Mouse (Mus musculus): ENCODE measurements around the gene Acox2.
"Not testable (repeated sequence)": the region's sequence is repeated elsewhere in the genome, so short reads cannot be mapped to it uniquely, and the experiment has no call there.

Acox2 gene

GRCm38 (mm10) chr14:8259166-8259565 is at the start of gene Acox2:
Gene Acox2 (minus strand): TSS chr14:8259353.
- DNase-seq, result no peak

DNA sequence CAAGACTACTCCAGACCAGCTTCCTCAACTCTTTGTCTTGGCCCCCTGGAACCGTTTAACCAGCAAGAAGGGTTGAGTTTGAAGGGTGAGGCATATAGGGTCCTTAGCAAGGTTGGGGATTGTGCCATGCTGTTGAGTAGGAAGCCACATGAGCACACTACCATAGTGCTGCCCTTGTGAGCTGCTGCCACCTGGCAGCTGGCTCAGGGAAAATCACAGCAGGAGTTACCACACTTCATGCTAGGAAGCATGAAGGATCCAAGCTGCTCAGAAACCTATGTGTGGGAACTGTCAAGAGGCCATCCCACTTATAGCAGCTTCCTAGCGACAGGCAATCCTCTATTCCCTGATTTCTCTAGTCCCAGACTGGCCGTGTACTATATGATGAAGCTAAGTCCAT is 49.5 kb upstream of the Acox2 start:
- DNase-seq, result no peak

- no peak for DNase-seq
These were observed 47.7 kb upstream of the Acox2 start for GRCm38 (mm10) chr14:8306884-8307283.

DNA sequence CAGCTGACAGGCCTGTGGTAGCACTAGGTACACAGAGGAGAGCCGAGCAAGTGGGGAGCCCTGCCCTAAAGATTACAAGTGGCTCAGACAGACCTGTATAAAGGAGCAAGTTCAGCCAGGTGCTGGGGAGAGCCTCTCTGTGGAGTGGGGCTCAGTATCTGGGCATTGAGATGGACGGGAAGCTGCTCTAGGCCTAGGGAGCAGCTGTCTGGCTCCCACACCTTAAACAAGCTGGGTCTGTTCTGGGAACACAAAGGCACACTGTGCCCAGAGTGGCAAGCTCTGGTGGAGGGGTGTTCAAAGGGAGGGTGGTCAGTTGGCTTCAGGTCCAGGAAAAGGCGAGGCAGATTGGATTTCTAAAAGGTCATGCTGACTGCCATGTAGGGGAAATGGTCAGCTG is 45.9 kb upstream of the Acox2 start:
- DNase-seq, result no peak

DNA sequence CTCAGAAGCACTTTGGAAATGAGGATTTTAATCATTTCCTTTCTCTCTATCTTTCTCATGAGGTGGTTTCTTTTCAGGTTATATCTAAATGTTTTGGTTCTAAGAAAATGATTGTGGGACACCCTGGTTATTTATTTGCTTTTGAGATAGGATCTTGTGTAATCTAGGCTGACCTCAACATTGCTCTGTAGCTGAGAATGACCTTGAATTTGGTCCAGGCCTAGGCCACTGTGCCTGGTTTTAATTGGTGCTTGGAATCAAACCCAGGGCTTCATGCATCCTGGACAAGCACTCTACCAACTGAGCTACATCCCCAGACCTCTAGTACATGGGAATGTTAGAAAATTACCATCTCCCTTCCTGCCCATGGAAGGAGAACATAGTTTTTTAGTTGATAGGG is 44.9 kb upstream of the Acox2 start:
- no peak for DNase-seq

DNA sequence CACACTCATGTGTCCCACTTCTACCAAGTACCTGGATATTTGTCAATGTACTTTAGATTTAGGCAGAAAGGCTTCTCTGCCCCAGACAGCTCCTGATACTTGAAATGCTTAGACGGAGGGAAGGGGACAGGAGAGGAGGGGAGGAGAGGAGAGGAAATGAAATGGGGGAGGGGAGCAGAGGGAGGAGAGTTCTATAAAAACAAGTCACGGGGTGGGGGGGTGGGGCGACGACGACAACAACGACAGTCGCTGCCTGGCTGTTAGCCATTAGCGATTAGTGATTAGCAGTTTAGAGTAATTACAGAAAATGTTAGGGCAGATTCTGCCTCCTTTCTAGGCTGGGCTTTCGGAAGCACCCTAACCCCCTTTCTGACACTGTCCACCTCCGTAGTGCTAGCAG is 43.5 kb upstream of the Acox2 start:
- no peak for DNase-seq

DNA sequence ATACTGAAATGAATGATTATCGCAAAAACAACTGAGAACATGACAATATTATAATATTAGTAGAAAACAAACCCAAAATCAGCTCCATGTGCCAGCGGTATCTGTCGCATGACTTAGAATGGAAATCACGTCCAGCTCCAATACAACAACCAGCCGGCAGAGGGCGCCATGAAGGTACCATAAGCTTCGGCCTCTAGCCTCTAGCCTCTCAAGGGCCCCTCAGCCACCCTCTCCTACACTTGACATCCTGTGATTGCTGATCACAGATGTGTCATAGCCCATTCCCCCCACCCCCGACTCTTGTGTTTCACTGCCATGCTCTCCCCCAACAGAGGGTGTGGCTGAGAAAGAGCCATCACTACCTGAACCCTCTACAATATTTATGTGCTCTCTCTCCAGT is 41.1 kb upstream of the Acox2 start:
- peak; percentile 33 for DNase-seq

- DNase-seq, result no peak
These were observed 38.7 kb upstream of the Acox2 start for GRCm38 (mm10) chr14:8297889-8298293.

DNA sequence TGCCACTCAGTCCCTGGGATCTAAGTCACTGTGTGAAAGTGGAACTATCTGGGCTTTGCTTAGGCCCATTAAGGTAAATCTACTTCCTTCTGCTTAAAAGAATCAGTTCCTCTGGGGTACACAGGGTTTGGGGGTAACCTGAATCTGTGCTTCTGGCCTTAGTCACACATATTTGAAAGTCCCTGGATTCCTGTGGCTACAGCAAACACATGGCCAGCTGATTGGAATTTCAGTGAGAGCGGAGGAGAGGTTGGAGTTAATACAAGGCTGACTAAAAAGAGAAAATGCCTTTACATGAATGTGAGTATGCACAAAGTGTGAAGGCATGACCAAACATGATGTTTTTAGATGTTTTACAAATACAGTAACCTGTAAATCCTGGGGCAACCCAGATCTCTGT is 35.1 kb upstream of the Acox2 start:
- no peak for DNase-seq

- DNase-seq, result peak; percentile 5
These were observed 27.4 kb upstream of the Acox2 start for GRCm38 (mm10) chr14:8286595-8286994.

DNA sequence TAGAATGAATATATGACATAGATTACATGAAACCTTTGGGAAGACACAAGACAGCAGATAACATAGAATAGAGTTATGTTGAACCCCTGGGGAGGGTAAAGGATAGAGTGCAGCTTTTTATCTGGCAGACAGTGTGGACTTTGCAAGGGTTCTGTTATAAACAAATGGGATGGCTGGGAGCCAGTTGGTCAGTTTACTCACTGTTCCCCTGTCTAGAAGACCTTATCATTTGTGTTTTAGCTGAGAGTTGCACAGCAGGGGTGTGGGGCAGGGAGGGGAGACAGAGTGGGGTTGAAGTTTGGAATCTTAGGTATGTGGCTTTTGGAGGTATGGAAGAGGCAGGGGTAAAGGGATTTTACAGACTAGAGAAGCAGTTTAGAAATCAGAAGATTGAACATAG is 24.6 kb upstream of the Acox2 start:
- no peak for DNase-seq

- DNase-seq, result not testable (repeated sequence)
These were observed 12.1 kb upstream of the Acox2 start for GRCm38 (mm10) chr14:8271281-8271680.

- DNase-seq, result no peak
These were observed 5.2 kb upstream of the Acox2 start for GRCm38 (mm10) chr14:8264378-8264777.

DNA sequence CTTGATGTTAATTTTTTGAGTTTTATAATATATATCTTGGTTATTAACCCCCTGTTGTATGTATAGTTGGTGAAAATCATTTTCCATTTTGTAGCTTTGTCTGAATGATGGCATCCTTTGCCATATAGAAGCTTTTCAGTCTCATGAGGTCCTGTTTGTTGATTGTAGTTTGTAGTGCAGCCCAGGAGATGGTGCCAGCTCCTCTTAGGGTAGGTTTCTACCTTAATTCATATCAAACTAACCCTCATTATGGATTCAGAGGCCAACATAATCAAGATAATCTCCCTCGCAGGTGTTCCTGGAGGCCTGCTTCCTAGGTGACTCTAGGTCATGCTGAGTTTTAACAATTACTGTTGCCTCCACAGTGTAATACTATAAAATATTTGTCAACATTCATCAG is 3.1 kb upstream of the Acox2 start:
- DNase-seq, result no peak

DNA sequence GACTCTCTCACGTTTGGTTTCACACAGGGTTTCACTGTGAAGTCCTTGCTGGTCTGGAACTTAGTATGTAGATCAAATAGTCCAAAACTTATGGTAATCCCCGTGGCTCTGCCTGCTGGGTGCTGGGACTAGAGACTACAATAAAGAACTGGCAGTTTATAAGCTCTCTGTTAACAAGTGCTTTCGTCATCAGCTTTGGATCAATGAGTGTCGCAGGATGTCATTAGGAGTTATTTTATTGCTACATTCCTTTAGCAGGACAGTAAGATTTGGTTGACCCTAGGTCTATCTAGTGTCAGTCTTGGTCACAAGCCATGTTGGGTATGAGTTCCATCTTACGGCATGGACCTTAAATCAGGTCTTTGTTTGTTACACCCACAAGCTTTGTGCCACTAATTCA is 1.1 kb upstream of the Acox2 start:
- no peak for DNase-seq

DNA sequence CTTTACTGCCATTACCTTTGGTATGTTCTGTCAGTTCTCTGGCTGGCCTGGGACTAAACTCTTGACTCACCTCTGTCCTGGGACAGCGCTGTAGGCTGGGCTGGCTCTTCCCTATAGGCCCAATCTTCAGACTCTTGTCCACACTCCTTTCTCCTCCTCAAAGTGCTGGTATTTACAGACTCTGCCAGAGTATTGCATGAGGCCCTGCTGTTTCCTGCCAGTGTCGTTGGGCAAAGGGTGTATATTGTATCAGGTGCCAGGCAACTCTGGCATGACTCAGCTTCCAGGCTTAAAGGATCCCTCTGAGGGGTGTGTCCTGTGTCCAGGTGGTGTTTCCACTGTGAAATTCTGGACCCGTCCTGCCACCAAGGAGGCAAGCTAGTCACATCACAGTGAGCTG is 401 bp downstream of the Acox2 start:
- no peak for DNase-seq

DNA sequence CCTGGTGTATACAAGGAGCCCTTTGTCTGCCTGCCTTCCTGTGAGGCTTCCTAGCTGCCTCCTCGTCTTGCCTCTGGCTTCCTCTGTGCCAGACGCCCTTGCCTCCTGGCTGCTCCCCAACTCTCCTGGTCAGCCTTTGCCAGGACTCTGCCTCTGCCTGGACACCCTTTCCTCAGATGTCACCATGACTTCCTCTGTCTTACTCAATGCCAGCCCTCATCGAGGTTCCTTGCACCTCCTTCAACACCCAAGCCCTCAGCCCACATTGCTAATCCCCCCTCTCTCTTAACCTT is 872 bp downstream of the Acox2 start:
- DNase-seq, result no peak

DNA sequence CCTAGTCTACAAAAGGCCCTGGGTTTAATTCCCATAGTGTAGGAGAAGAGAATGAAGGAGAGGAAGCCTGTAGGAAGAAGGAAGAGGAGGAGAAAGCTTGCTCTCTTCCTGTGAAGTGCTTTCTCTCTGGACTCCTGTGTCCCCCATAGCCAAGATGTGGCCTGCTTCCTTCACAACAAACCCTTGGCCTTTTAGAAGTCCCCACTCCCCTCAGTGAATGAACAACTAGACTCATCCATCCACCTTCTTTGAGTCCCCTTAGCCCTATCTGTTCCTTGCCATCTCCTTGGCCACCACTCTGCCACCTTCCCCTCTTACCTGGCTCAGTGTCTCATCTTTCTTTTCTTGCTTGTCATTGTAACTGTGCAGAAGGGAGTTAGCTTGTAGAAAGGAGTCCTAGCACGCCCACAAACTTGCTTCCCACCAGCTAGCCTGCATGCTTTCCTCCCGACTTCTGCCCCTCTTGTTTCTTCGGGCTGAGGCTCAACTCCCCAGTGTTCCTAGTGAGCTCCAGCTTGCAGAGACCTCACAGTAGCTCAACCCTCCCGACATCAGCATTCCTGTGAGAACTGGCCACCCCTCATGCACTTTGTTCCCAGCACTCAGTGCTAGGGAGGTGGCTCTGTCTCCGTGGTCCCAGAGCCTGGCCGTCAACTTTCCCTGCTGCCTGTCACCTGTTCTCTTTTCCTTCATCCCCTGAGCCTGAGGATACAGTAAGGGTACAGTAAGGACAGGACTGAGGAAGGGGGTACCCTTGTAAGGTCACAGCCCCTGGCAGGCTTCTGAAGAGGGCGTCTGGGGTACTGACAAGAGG is 1.4 kb downstream of the Acox2 start:
- no peak for DNase-seq

DNA sequence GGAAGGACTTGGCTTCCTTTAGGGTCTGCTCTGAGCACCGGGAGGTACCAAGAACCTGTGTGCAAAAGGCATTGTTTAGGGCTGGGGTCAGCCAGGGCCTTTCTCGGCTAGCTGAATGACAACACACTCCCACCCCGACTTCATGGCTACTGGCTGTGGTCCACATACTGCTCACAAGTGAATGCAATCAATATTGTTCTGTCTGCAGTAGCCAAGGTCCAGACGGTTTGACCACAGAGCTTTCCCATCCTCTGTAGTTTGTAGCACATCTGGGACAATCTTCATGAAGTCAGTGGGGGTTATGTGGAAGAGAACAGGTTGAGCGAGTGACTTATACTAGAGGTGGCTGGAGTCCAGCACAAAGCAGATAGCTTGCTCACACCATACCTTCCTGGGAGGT is 2.3 kb downstream of the Acox2 start:
- no peak for DNase-seq

DNA sequence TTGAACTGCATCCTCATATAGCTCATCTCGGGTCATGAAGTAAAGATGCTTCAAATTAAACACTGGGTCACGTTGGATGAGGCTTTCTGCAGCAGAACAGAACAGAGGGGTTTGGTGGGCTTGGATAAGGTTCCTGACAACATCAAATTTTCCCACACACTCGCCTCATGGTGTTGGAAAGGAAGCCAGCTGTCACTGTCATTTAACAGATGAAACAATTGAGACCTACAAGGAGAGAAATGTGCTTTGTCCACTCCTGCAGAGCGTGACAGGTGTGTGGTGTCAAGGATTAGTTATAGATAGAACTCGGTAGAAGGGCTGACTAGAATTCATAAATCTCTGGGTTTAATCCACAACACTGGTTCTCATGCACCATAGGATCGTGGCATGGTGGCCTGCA is 3.1 kb downstream of the Acox2 start:
- DNase-seq, result no peak

GRCm38 (mm10) chr14:8255076-8255729 is 4.0 kb downstream of the Acox2 start:
- peak; percentile 70 for DNase-seq

GRCm38 (mm10) chr14:8251330-8251885 is 7.7 kb downstream of the Acox2 start:
- DNase-seq, result no peak

- DNase-seq, result no peak
These were observed 8.8 kb downstream of the Acox2 start for GRCm38 (mm10) chr14:8250141-8250871.

- no peak for DNase-seq
These were observed 9.9 kb downstream of the Acox2 start for GRCm38 (mm10) chr14:8249206-8249605.
